Mouse (Mus musculus) adrenal gland, postnatal 14 days (tissue): Measurements from ENCODE around the gene Lingo4. TPM values are rescaled to one million over a fixed set of nuclear protein-coding genes. Genes with fewer than 3 reads are reported as not detected.

Experiments
- total RNA-seq: library from RNA; stranded (reverse); gene quantifications from 2 replicates; pipeline ENCODE4 v1.2.3, GENCODE M21; 2021

Gene Lingo4
- total RNA-seq, 1 experiment from 2014 or later: 0.44 TPM

Other genes starting within 250 kb of the Lingo4 start
- gene Gm10696, start 220.3 kb upstream of the Lingo4 start, total RNA-seq: not detected in 2 replicates
- not detected in 2 replicates for gene Gm5286, start 201.8 kb upstream of the Lingo4 start, total RNA-seq
- not detected in 2 replicates for gene Gm4778, start 134.5 kb upstream of the Lingo4 start, total RNA-seq
- 9.9 and 10.2 TPM in 2 replicates for gene Them4, start 88.4 kb upstream of the Lingo4 start, total RNA-seq
- gene Them5, start 56.4 kb upstream of the Lingo4 start, total RNA-seq: not detected in 2 replicates
- gene C2cd4d, start 36.1 kb upstream of the Lingo4 start, total RNA-seq: 0.41 and 0.56 TPM in 2 replicates
- gene Rorc, start 25.7 kb upstream of the Lingo4 start, total RNA-seq: 21.3 and 26.3 TPM in 2 replicates
- 10.7 and 10.9 TPM in 2 replicates for gene Tdrkh, start 14.8 kb downstream of the Lingo4 start, total RNA-seq
- gene Mrpl9, start 44.8 kb downstream of the Lingo4 start, total RNA-seq: 87.6 and 87.8 TPM in 2 replicates
- gene Oaz3, start 45.4 kb downstream of the Lingo4 start, total RNA-seq: not detected in 2 replicates
- gene Celf3, start 79.8 kb downstream of the Lingo4 start, total RNA-seq: 21.8 and 28.1 TPM in 2 replicates
- 4.0 and 4.4 TPM in 2 replicates for gene Riiad1, start 81.8 kb downstream of the Lingo4 start, total RNA-seq
- 35.7 and 37.5 TPM in 2 replicates for gene Snx27, start 184.2 kb downstream of the Lingo4 start, total RNA-seq
- gene Gm10972, start 244.6 kb downstream of the Lingo4 start, total RNA-seq: not detected in 2 replicates